9 mouse cellular contexts compared by ENCODE assay signal in genomic region chr15:84218783-84219271, GRCm38 (mm10). TPM values are rescaled to one million over a fixed set of nuclear protein-coding genes. Genes with fewer than 3 reads are reported as not detected.
DNase-seq lines count a peak whose midpoint lies in the region; ATAC-seq and TF ChIP-seq lines count a peak whose summit lies in the region.
"Had no signal": no experiment of that assay in that cellular context is flagged by ENCODE, and none has a peak within 500 bp of the region (broad histone marks: within the 10 kb centered on the region; RNA-seq: fewer than 3 reads in every experiment).

No protein-coding gene starts in this region.

- no peaks in the 10 kb centered on the region for H3K9me3 ChIP-seq in heart, embryonic 16.5 days (replicated peaks; ENCODE audit: control insufficient read depth, low read length)
- H3K9me3 ChIP-seq in liver, postnatal 0 days (ENCODE audit: low read length) = no peaks in the 10 kb centered on the region

- H3K4me2 ChIP-seq in heart, embryonic 16.5 days (ENCODE audit: low read depth, low read length) = peak overlapping the region; percentile 1; the same call in 1 of the 2 replicates
- no peak overlapping the region for H3K4me2 ChIP-seq in liver, postnatal 0 days (ENCODE audit: low read depth, low read length)

- no peak for TF ChIP-seq EP300 in liver, postnatal 0 days (IDR thresholded peaks at IDR 0.05; ENCODE audit: low read depth)

- peak overlapping the region; percentile 46 for H3K27ac ChIP-seq in heart, embryonic 16.5 days (ENCODE audit: low read length)
- H3K27ac ChIP-seq in liver, postnatal 0 days (ENCODE audit: low read depth) = no peak overlapping the region

- peaks cover 27% of the 10 kb centered on the region for H3K4me1 ChIP-seq in heart, embryonic 16.5 days (ENCODE audit: control insufficient read depth, insufficient read depth, low read length)
- H3K4me1 ChIP-seq in liver, postnatal 0 days (ENCODE audit: insufficient read depth) = peaks cover 16% of the 10 kb centered on the region

- H3K4me3 ChIP-seq in heart, embryonic 16.5 days (ENCODE audit: low read length) = no peak overlapping the region
- H3K4me3 ChIP-seq in liver, postnatal 0 days (ENCODE audit: low read depth, low read length) = no peak overlapping the region

- no peak overlapping the region for H3K9ac ChIP-seq in heart, embryonic 16.5 days (ENCODE audit: low read length)
- H3K9ac ChIP-seq in liver, postnatal 0 days (replicated peaks) = no peak overlapping the region

- 7% methylated on average over 9 of the region's 9 CpGs for WGBS in heart, embryonic 16.5 days
- 33% methylated on average over 9 of the region's 9 CpGs for WGBS in liver, postnatal 0 days (ENCODE audit: insufficient replicate concordance)

- ATAC-seq in heart, embryonic 16.5 days (replicated peaks; ENCODE audit: extremely low read depth, insufficient read depth, low FRiP score) = peak; percentile 33
- ATAC-seq in liver, postnatal 0 days = peak; percentile 39; the same call in 1 of the 2 replicates
- ATAC-seq in frontal cortex, adult (ENCODE audit: low TSS enrichment) = no peak

- H3K27me3 ChIP-seq in heart, embryonic 16.5 days (ENCODE audit: control insufficient read depth, insufficient read depth, low read length) = no peaks in the 10 kb centered on the region
- no peaks in the 10 kb centered on the region for H3K27me3 ChIP-seq in liver, postnatal 0 days (ENCODE audit: insufficient read depth, low read length)

- TF ChIP-seq CTCF in liver, postnatal 0 days (IDR thresholded peaks at IDR 0.05; ENCODE audit: low read depth) = no peak

- DNase-seq in adrenal gland, postnatal 14 days = peak; percentile 59
- no peak for DNase-seq in adrenal gland, adult 18-20 months (ENCODE audit: low spot score in 2 of 2)
- peak; percentile 42 for DNase-seq in R1 (ENCODE audit: low read depth, low spot score)
- no peak for DNase-seq in liver, postnatal 0 days
- no peak for DNase-seq in left cerebral cortex, adult 8-10 months (ENCODE audit: low spot score in 2 of 2)
- no peak for DNase-seq in urinary bladder, adult 2 months (ENCODE audit: low spot score)

- H3K36me3 ChIP-seq in heart, embryonic 16.5 days (ENCODE audit: control insufficient read depth, insufficient read depth) = peaks cover 3% of the 10 kb centered on the region; the same call in 1 of the 2 replicates
- H3K36me3 ChIP-seq in liver, postnatal 0 days (replicated peaks; ENCODE audit: insufficient read depth, low read length) = peaks cover 11% of the 10 kb centered on the region

RNA-seq across cellular contexts. Expression of gene Parvb, which starts 13.0 kb away (rescaled TPM):
- 26.6 and 40.0 TPM in 2 replicates for total RNA-seq in adrenal gland, postnatal 14 days (2021)
- total RNA-seq in adrenal gland, adult 18-20 months (2021) = 10 to 100 TPM; 15.6 to 24.9 TPM
- 13.2 and 15.5 TPM in 2 replicates for polyA plus RNA-seq in heart, embryonic 16.5 days (2015; fragmentation: Nextera tagmentation; extraction: Ambion mirVana)
- polyA plus RNA-seq in liver, postnatal 0 days (2015; fragmentation: Nextera tagmentation; extraction: Ambion mirVana) = 4.9 and 6.0 TPM in 2 replicates
- 10 to 100 TPM; 15.8 to 20.0 (median 17.9) TPM for total RNA-seq in left cerebral cortex, adult 8-10 months (2022)
- 5.7 and 7.6 TPM in 2 replicates for polyA plus RNA-seq in urinary bladder, adult 2 months (2012; rRNA removed)

RNA-seq across cellular contexts. Expression of gene Samm50, which starts 26.8 kb away (rescaled TPM):
- total RNA-seq in adrenal gland, postnatal 14 days (2021) = 213 and 228 TPM in 2 replicates
- 100 to 1,000 TPM; 148 to 189 TPM for total RNA-seq in adrenal gland, adult 18-20 months (2021)
- 139 and 159 TPM in 2 replicates for polyA plus RNA-seq in heart, embryonic 16.5 days (2015; fragmentation: Nextera tagmentation; extraction: Ambion mirVana)
- polyA plus RNA-seq in liver, postnatal 0 days (2015; fragmentation: Nextera tagmentation; extraction: Ambion mirVana) = 103 and 105 TPM in 2 replicates
- total RNA-seq in left cerebral cortex, adult 8-10 months (2022) = 100 to 1,000 TPM; 102 to 106 (median 104) TPM
- polyA plus RNA-seq in urinary bladder, adult 2 months (2012; rRNA removed) = 15.2 and 28.2 TPM in 2 replicates

RNA-seq across cellular contexts. Expression of gene Pnpla3, which starts 51.2 kb away (rescaled TPM):
- 65.0 and 67.7 TPM in 2 replicates for total RNA-seq in adrenal gland, postnatal 14 days (2021)
- 100 to 1,000 TPM in 1 of 2 experiments, 10 to 100 TPM in 1; 55.8 to 288 TPM for total RNA-seq in adrenal gland, adult 18-20 months (2021)
- 0.51 and 0.71 TPM in 2 replicates for polyA plus RNA-seq in heart, embryonic 16.5 days (2015; fragmentation: Nextera tagmentation; extraction: Ambion mirVana)
- 1.0 and 1.9 TPM in 2 replicates for polyA plus RNA-seq in liver, postnatal 0 days (2015; fragmentation: Nextera tagmentation; extraction: Ambion mirVana)
- 10 to 100 TPM in 3 of 4 experiments, 1 to 10 TPM in 1; 9.3 to 12.4 (median 12.2) TPM for total RNA-seq in left cerebral cortex, adult 8-10 months (2022)
- 10.0 and 23.6 TPM in 2 replicates for polyA plus RNA-seq in urinary bladder, adult 2 months (2012; rRNA removed)
- polyA plus RNA-seq: C2C12 had no signal

Comparison
In these comparisons a context has a peak if more than half of its experiments do, and no peak if none do; other contexts are left out.
1. DNase-seq: peak in adrenal gland, postnatal 14 days (single experiment) and R1 (single experiment); none in adrenal gland, adult 18-20 months (0 of 2), liver, postnatal 0 days (single experiment), left cerebral cortex, adult 8-10 months (0 of 2) and urinary bladder, adult 2 months (single experiment).